Mouse (Mus musculus): ENCODE results near the gene Rnf227.

GRCm38 (mm10) chr11:69372056-69372779, 32.0 kb downstream of the Rnf227 start:
- TF ChIP-seq CTCF (IDR thresholded peaks at IDR 0.05; ENCODE audit: low read depth) (no peak), EP300 (IDR thresholded peaks at IDR 0.05; ENCODE audit: low read depth) (no peak)

Data from liver, embryonic 14.5 days (tissue).